Mouse (Mus musculus): Measurements from ENCODE around the gene Nupl1.

The Nupl1 gene

GRCm38 (mm10) chr14:60251281-60252003 lies at the start of gene Nupl1, which contains the start of gene Gm49336:
Gene Nupl1 (minus strand): TSS chr14:60251431.
Gene Gm49336 (minus strand): TSS chr14:60251507.
- DNase-seq (ENCODE audit: low spot score in 2 of 2) = peak; percentile 94

DNA sequence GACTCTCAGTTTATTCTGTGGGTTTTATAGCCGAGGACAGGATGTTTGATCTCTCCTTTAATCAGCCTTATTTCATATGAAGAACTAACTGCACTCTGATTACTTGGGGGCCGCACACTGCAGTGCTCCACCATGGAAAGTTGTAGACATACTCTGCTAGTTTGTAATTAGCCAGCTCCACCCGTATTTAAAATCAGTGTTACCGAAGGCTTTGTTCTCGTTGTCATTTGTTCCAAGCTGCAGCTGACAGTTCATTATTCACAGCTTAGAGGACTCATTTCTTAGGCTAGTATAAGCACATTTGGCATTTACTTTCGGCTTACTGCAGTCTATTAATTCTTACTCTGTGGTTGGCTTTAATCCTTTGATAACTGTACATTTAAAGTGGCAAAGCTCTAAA lies 49.8 kb upstream of the Nupl1 start:
- no peak for DNase-seq (ENCODE audit: low spot score in 2 of 2)

GRCm38 (mm10) chr14:60300224-60300991 lies 49.2 kb upstream of the Nupl1 start:
- DNase-seq (ENCODE audit: low spot score in 2 of 2) = no peak

- no peak for DNase-seq (ENCODE audit: low spot score in 2 of 2)
These were observed 44.3 kb upstream of the Nupl1 start for GRCm38 (mm10) chr14:60295531-60295930.

DNA sequence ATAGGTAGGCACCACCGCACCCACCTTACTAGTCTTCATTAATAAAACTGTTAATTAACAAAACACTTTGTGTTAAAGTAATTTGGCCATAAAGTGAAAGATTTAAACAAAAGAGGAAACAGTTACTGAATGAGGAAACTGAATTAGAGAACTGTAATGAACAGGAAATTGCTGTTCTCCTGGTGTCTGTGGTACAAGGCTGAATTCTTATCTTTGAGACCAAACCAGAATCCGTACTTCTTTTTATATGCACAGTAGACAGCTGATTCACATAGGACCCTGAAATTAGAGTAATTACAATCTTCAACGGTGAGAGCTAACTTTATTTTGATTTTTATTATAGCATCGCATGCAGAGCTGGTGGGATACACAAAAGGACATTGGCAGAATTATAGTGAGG lies 39.1 kb upstream of the Nupl1 start:
- no peak for DNase-seq (ENCODE audit: low spot score in 2 of 2)

GRCm38 (mm10) chr14:60286194-60286863 lies 35.1 kb upstream of the Nupl1 start:
- no peak for DNase-seq (ENCODE audit: low spot score in 2 of 2)

- DNase-seq (ENCODE audit: low spot score in 2 of 2) = no peak
These were observed 24.4 kb upstream of the Nupl1 start for GRCm38 (mm10) chr14:60275301-60276276.

GRCm38 (mm10) chr14:60273346-60273745 lies 22.1 kb upstream of the Nupl1 start:
- DNase-seq (ENCODE audit: low spot score in 2 of 2) = no peak

- DNase-seq (ENCODE audit: low spot score in 2 of 2) = peak; percentile 9 to 25
These were observed 18.1 kb upstream of the Nupl1 start for GRCm38 (mm10) chr14:60269333-60269732.

DNA sequence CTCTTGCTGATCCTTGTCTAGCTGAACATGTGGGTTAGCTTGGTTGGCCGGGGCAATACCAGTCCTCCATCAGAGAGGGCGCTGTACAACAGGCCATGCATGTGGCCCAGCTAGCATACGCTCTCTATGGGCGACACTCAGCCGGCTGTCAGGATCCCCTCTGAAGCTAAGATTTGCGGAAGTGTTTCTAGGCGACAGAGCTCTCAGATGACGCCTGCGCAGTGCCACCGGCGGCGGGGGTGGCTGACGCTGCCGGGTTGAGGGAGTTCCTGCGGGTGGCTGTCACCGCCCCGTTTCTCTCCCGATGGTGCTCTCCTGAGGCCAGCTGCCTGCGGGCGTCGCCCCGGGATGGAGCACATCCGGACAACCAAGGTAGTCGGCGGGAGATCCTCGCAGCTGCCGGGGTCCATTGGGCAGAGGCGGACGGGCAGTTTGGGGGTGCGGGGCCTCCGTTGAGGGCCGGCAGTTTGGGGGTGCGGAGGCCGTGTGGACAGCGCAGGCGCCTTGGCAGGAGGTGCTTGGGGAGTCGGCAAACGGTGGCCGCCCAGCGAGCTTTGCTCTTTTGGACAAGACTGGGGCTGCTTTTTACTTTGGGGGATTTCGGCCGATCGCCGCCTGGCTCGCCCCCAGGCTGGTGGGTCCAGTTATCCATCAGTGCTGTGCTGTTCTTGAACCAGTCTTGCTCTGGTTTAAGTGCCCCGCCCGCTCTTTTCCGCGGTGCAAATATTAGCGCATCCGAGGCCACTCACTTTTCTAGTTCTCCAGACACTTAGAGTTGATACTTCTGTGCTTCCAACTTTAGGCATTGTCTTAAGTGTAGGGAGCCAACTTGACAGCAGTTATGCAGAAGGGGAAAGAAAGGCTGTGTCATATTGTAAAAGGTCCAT lies 14.0 kb upstream of the Nupl1 start, which contains the start of gene Mtmr6:
Gene Mtmr6, plus strand, starts transcription at position 239 of the 887 bp plus-strand sequence.
- DNase-seq (ENCODE audit: low spot score in 2 of 2) = peak; percentile 84 to 89

DNA sequence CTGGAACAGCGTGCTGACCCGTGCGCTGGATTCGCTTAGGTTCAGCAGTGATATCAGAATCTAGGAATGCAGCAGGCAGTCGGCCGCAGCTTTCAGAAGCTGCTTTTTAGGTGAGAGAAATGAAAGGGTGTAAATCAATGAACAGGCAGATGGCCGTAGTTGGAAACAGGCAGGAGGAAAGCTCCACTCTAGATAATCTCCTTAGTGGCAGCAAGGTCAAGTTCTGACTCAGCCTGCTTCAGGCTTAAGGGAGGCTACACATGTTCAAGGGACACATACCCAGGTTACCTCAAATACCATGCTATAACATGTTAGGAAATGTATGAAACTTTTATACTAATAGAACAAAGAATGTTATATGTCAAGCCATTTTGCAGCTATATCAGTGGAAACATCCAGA lies 11.1 kb upstream of the Nupl1 start:
- no peak for DNase-seq (ENCODE audit: low spot score in 2 of 2)

- DNase-seq (ENCODE audit: low spot score in 2 of 2) = no peak
These were observed 6.6 kb upstream of the Nupl1 start for GRCm38 (mm10) chr14:60257851-60258250.

DNA sequence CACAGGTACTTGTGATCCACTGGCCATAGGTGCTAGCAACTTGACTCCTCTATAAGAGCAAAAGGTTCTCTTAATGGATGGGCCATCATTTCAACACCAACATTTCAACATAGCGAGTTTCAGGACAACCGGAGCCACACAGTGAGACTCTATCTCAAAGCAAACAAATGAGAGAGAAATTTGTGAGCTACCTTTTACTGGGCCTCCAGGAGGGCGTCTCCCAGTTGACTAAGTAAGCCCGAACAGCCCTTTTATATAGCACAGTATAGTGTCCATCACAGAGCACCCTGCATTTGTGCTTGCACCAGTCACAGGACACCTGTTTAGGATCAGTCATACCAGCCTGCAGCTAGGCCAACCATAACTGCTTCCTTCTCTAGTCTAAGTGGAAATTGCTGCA lies 5.9 kb upstream of the Nupl1 start:
- DNase-seq (ENCODE audit: low spot score in 2 of 2) = no peak

DNA sequence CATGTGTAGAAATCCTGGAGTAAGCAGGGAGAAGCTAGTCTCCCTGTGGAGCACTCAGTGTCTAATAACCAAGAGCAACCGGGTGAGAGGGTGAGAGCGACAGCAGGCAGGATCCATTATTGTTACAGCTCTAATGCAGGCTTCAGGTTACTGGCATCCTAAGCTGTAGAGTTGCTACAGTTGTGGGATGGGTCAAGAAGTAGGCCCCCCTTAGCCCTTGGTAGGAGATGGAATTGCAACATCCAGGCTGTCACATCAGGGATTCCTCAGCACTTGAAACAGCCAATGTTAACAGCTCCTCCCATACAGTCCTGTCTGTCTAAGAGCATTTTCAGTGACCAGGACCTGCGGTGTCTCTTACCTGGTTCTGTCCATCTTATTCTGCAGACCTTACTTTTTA lies 5.1 kb upstream of the Nupl1 start:
- DNase-seq (ENCODE audit: low spot score in 2 of 2) = no peak

GRCm38 (mm10) chr14:60254774-60255173 lies 3.5 kb upstream of the Nupl1 start:
- DNase-seq (ENCODE audit: low spot score in 2 of 2) = no peak

DNA sequence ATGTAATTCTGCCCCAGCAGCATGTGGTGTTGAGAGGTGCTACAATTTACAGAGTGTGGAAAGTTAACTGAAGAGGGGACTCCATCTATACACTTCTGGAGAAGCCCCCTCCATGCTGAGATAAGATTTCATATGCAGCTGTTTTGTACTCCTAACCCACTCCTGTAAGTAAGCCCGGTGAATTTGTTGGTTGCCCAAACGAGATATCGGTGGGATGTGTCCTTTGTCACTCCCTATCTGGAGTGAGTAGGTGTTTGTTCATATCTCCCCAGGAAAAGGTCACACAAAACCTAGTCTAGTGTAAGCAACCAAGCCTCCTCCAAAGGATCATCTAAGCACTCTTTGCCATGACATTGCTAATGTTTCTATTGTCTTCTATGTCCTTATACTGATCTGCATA lies 2.2 kb upstream of the Nupl1 start:
- DNase-seq (ENCODE audit: low spot score in 2 of 2) = no peak

GRCm38 (mm10) chr14:60252004-60253000 lies 1.1 kb upstream of the Nupl1 start:
- DNase-seq (ENCODE audit: low spot score in 2 of 2) = no peak

DNA sequence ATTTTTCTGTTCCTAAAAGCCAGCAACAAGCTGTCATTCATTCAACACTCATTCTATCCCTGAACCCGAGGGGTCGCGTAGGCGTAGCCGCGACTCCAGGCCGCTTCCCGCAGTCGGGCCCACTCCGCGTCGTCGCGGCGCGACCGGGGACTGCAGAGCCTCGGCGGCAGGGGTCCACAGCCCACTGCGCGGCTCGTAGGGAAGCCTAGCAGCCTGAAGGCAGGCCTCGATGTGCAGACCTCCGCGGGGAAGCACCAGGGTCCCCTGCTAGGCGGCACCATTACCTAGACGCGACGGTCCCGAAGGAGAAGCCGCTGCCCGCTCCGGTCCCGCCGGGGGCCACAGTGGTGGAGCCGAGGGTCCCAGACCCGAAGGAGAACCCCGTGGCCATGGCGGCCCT lies 352 bp downstream of the Nupl1 start:
- DNase-seq (ENCODE audit: low spot score in 2 of 2) = no peak

- no peak for DNase-seq (ENCODE audit: low spot score in 2 of 2)
These were observed 865 bp downstream of the Nupl1 start for GRCm38 (mm10) chr14:60250366-60250765.

Measured in spleen, postnatal 14 days (tissue).